7 mouse cellular contexts compared by ENCODE assay signal in genomic region chr5:142463011-142463410, GRCm38 (mm10). TPM values are rescaled to one million over a fixed set of nuclear protein-coding genes. Genes with fewer than 3 reads are reported as not detected.
A peak's percentile ranks its signal among the peaks of the same experiment; 100 is the strongest.
DNase-seq lines count a peak whose midpoint lies in the region; ATAC-seq and TF ChIP-seq lines count a peak whose summit lies in the region.

No protein-coding gene starts in this region.

- H3K4me1 ChIP-seq in lung, postnatal 0 days (ENCODE audit: insufficient read depth, low read depth, low read length): peaks cover 5% of the 10 kb centered on the region; the same call in 1 of the 2 replicates
- peaks cover 7% of the 10 kb centered on the region for H3K4me1 ChIP-seq in forebrain, embryonic 14.5 days (ENCODE audit: control insufficient read depth, insufficient read depth, low read length)
- H3K4me1 ChIP-seq in limb, embryonic 15.5 days: peaks cover 19% of the 10 kb centered on the region
- peaks cover 7% of the 10 kb centered on the region for H3K4me1 ChIP-seq in stomach, embryonic 15.5 days

- 84% methylated on average over 6 of the region's 6 CpGs for WGBS in lung, postnatal 0 days
- 88% methylated on average over 6 of the region's 6 CpGs for WGBS in forebrain, embryonic 14.5 days
- WGBS in limb, embryonic 15.5 days: 80% methylated on average over 6 of the region's 6 CpGs
- WGBS in stomach, embryonic 15.5 days: 84% methylated on average over 6 of the region's 6 CpGs

- H3K4me3 ChIP-seq in lung, postnatal 0 days (ENCODE audit: low read depth, low read length): peak overlapping the region; percentile 85; the same call in 1 of the 2 replicates
- peak overlapping the region; percentile 76 for H3K4me3 ChIP-seq in forebrain, embryonic 14.5 days (ENCODE audit: low read depth, low read length)
- peak overlapping the region; percentile 60; the same call in 1 of the 2 replicates for H3K4me3 ChIP-seq in limb, embryonic 15.5 days
- H3K4me3 ChIP-seq in stomach, embryonic 15.5 days (replicated peaks): no peak overlapping the region

- ATAC-seq in lung, postnatal 0 days: no peak
- no peak for ATAC-seq in forebrain, embryonic 14.5 days
- ATAC-seq in limb, embryonic 15.5 days (ENCODE audit: insufficient number of reproducible peaks, low FRiP score, low TSS enrichment, low read depth): no peak
- ATAC-seq in stomach, embryonic 15.5 days (ENCODE audit: insufficient read depth, low FRiP score, low read depth): no peak

- no peaks in the 10 kb centered on the region for H3K9me3 ChIP-seq in lung, postnatal 0 days (ENCODE audit: low read length)
- H3K9me3 ChIP-seq in forebrain, embryonic 14.5 days (replicated peaks; ENCODE audit: control insufficient read depth, low read length): no peaks in the 10 kb centered on the region
- no peaks in the 10 kb centered on the region for H3K9me3 ChIP-seq in limb, embryonic 15.5 days
- H3K9me3 ChIP-seq in stomach, embryonic 15.5 days: no peaks in the 10 kb centered on the region

- no peak overlapping the region for H3K9ac ChIP-seq in lung, postnatal 0 days (replicated peaks; ENCODE audit: low read depth)
- peak overlapping the region; percentile 73; the same call in 1 of the 2 replicates for H3K9ac ChIP-seq in forebrain, embryonic 14.5 days (ENCODE audit: low read length)
- peak overlapping the region; percentile 40; the same call in 1 of the 2 replicates for H3K9ac ChIP-seq in limb, embryonic 15.5 days
- no peak overlapping the region for H3K9ac ChIP-seq in stomach, embryonic 15.5 days

- H3K4me2 ChIP-seq in lung, postnatal 0 days (replicated peaks; ENCODE audit: low read depth, low read length): peak overlapping the region; percentile 93; the same call in 1 of the 2 replicates
- peak overlapping the region; percentile 83 for H3K4me2 ChIP-seq in forebrain, embryonic 14.5 days (ENCODE audit: low read length)
- peak overlapping the region; percentile 60 for H3K4me2 ChIP-seq in limb, embryonic 15.5 days
- H3K4me2 ChIP-seq in stomach, embryonic 15.5 days: peak overlapping the region; percentile 79

- H3K27ac ChIP-seq in lung, postnatal 0 days (ENCODE audit: low read length): peak overlapping the region; percentile 83
- peak overlapping the region; percentile 87 for H3K27ac ChIP-seq in forebrain, embryonic 14.5 days (ENCODE audit: low read depth, low read length)
- peak overlapping the region; percentile 93 for H3K27ac ChIP-seq in limb, embryonic 15.5 days
- peak overlapping the region; percentile 83 for H3K27ac ChIP-seq in stomach, embryonic 15.5 days

- no peaks in the 10 kb centered on the region for H3K27me3 ChIP-seq in lung, postnatal 0 days (replicated peaks; ENCODE audit: insufficient read depth, low read length)
- no peaks in the 10 kb centered on the region for H3K27me3 ChIP-seq in forebrain, embryonic 14.5 days (replicated peaks; ENCODE audit: control insufficient read depth, insufficient read depth, low read length)
- no peaks in the 10 kb centered on the region for H3K27me3 ChIP-seq in limb, embryonic 15.5 days
- no peaks in the 10 kb centered on the region for H3K27me3 ChIP-seq in stomach, embryonic 15.5 days (replicated peaks)

- no peak for TF ChIP-seq EP300 in lung, postnatal 0 days (IDR thresholded peaks at IDR 0.05)

- DNase-seq in lung, postnatal 0 days (ENCODE audit: low spot score): no peak
- no peak for DNase-seq in lung, postnatal 25 days (ENCODE audit: low spot score)
- DNase-seq in forebrain, embryonic 14.5 days (ENCODE audit: low spot score): no peak
- DNase-seq in urinary bladder, postnatal 10 days (ENCODE audit: low spot score): no peak
- DNase-seq in ovary, postnatal 10 days (ENCODE audit: low spot score): no peak

- no peak for TF ChIP-seq CTCF in lung, postnatal 0 days (IDR thresholded peaks at IDR 0.05)

- 0 out of 2 replicates have a peak, but pooled peaks cover 15% of the 10 kb centered on the region for H3K36me3 ChIP-seq in lung, postnatal 0 days (ENCODE audit: insufficient read depth, low read length)
- peaks cover 19% of the 10 kb centered on the region for H3K36me3 ChIP-seq in forebrain, embryonic 14.5 days (ENCODE audit: control insufficient read depth, insufficient read depth, low read length)
- H3K36me3 ChIP-seq in limb, embryonic 15.5 days: peaks cover 42% of the 10 kb centered on the region
- H3K36me3 ChIP-seq in stomach, embryonic 15.5 days: peaks cover 7% of the 10 kb centered on the region; the same call in 1 of the 2 replicates

RNA-seq across cellular contexts. Expression of gene Ap5z1, which starts 0.7 kb away (rescaled TPM):
- polyA plus RNA-seq in lung, postnatal 0 days (2015; fragmentation: Nextera tagmentation; extraction: Ambion mirVana): 6.2 and 7.2 TPM in 2 replicates
- 9.4 and 14.3 TPM in 2 replicates for polyA plus RNA-seq in forebrain, embryonic 14.5 days (2014; fragmentation: Nextera tagmentation; extraction: Ambion mirVana)
- polyA plus RNA-seq in limb, embryonic 15.5 days (2015; fragmentation: Nextera tagmentation; extraction: Ambion mirVana): 9.8 and 9.9 TPM in 2 replicates
- 8.5 and 9.4 TPM in 2 replicates for polyA plus RNA-seq in stomach, embryonic 15.5 days (2015; fragmentation: Nextera tagmentation; extraction: Ambion mirVana)

Comparison
In these comparisons a context has a peak if more than half of its experiments do, and no peak if none do; other contexts are left out.
1. H3K9ac ChIP-seq: peak in forebrain, embryonic 14.5 days (single experiment) and limb, embryonic 15.5 days (single experiment); none in lung, postnatal 0 days (single experiment) and stomach, embryonic 15.5 days (single experiment).
2. Peak in every context shown above with its lines, with median percentiles within 50 percentile points of each other: H3K27ac ChIP-seq and H3K4me2 ChIP-seq.